Mouse (Mus musculus): ENCODE data around the gene Ltbp4. TPM values are rescaled to one million over a fixed set of nuclear protein-coding genes. Genes with fewer than 3 reads are reported as not detected.

Gene Ltbp4
- polyA plus RNA-seq, 1 experiment: 54.5 TPM

- Histone ChIP-seq H3K4me3 (ENCODE audit: insufficient read depth, low read length) (peak overlapping the region; percentile 11; the same call in 1 of the 2 replicates), H3K4me1 (ENCODE audit: control insufficient read depth, insufficient read depth, low read length) (peaks cover 4% of the 10 kb centered on the region), H3K27ac (ENCODE audit: insufficient read depth, low read length) (0 out of 2 replicates have a peak overlapping the region, but pooled peaks have one; percentile 27)
- TF ChIP-seq CTCF (IDR thresholded peaks at IDR 0.05; ENCODE audit: extremely low read depth, insufficient read depth, low read length) (no peak), POLR2A (IDR thresholded peaks at IDR 0.05; ENCODE audit: extremely low read depth, insufficient read depth, low read length) (no peak)
Observed at GRCm38 (mm10) chr7:27330709-27331540, 6.6 kb downstream of the Ltbp4 start.

GRCm38 (mm10) chr7:27329981-27330380 is 7.5 kb downstream of the Ltbp4 start:
- no peak overlapping the region for H3K27ac ChIP-seq (ENCODE audit: insufficient read depth, low read length)
- H3K4me3 ChIP-seq (ENCODE audit: insufficient read depth, low read length): no peak overlapping the region
- no peak for TF ChIP-seq CTCF (IDR thresholded peaks at IDR 0.05; ENCODE audit: extremely low read depth, insufficient read depth, low read length)
- no peak for TF ChIP-seq POLR2A (IDR thresholded peaks at IDR 0.05; ENCODE audit: extremely low read depth, insufficient read depth, low read length)
- peaks cover 5% of the 10 kb centered on the region for H3K4me1 ChIP-seq (ENCODE audit: control insufficient read depth, insufficient read depth, low read length)

DNA sequence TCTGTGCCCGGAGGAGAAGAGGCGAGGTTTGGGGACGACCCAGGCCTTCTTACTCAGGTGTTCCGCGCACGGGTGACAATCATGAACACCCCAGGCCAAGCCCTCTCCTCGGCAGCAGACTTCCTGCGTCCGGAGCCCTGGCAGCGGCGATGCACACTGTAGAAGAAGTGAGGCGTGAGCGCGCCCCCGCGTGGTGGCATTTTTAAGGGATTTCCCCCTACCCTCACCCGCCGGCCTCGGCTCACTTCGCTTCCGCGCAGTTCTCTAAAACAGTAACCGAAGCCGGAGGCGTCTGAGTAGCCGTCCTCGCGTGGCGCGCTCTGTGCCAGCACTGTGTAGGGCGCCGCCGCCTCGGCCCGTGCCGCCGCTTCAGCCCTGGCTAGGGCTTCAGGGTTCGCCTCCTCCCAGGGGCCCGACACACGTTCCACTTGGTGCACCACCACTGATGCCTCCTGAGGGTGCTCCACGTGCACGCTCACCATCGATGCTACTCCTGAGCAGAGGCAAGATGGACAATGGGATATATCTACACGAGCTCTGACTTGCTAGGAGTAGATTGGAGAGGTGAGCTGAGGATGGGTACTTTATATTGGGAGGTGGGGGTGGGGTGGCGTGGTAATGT is 8.1 kb downstream of the Ltbp4 start:
- peaks cover 5% of the 10 kb centered on the region for H3K4me1 ChIP-seq (ENCODE audit: control insufficient read depth, insufficient read depth, low read length)
- no peak for TF ChIP-seq POLR2A (IDR thresholded peaks at IDR 0.05; ENCODE audit: extremely low read depth, insufficient read depth, low read length)
- peak; percentile 41; the same call in 1 of the 2 replicates for TF ChIP-seq CTCF (IDR thresholded peaks at IDR 0.05; ENCODE audit: extremely low read depth, insufficient read depth, low read length)
- no peak overlapping the region for H3K27ac ChIP-seq (ENCODE audit: insufficient read depth, low read length)
- no peak overlapping the region for H3K4me3 ChIP-seq (ENCODE audit: insufficient read depth, low read length)

DNA sequence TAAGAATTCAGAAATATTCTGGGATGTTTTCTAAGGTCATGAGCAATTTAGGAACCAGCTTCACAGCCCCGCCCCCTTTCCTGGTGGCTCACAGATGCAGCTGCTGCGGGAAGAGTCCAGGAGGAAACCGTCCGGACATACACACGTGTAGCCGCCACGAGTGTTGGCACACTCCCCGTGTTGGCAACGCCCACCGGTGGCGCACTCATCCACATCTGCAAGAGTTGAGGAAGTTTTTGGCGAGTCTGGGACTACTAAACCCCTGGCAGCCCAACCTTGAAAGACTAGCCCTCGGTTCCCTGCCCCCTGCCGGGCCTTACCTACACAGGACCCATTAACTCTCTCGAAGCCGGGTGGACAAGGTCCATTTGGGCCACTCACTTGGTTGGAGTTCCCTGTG is 8.8 kb downstream of the Ltbp4 start:
- peaks cover 5% of the 10 kb centered on the region for H3K4me1 ChIP-seq (ENCODE audit: control insufficient read depth, insufficient read depth, low read length)
- no peak overlapping the region for H3K4me3 ChIP-seq (ENCODE audit: insufficient read depth, low read length)
- TF ChIP-seq CTCF (IDR thresholded peaks at IDR 0.05; ENCODE audit: extremely low read depth, insufficient read depth, low read length) (no peak), POLR2A (IDR thresholded peaks at IDR 0.05; ENCODE audit: extremely low read depth, insufficient read depth, low read length) (no peak)
- H3K27ac ChIP-seq (ENCODE audit: insufficient read depth, low read length): no peak overlapping the region

DNA sequence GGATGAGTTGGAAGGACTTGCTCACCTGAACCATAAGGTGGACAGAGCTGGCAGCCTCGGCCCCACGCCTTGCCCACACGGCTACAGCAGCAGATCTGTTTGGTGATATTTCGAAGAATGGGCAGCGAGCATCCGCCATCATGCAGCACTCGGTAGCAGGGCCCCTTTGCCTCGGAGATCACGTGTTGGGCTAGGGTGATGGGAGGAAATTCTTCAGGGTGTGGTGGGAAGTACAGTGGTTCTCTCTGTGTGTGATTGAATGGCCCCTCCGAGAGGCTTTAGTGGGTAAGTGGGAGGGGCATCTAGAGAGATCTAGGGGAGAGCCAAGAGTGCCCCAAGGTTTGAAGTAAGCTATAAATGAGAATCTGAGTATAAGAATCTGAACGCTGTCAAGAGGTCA is 9.3 kb downstream of the Ltbp4 start:
- no peak for TF ChIP-seq CTCF (IDR thresholded peaks at IDR 0.05; ENCODE audit: extremely low read depth, insufficient read depth, low read length)
- TF ChIP-seq POLR2A (IDR thresholded peaks at IDR 0.05; ENCODE audit: extremely low read depth, insufficient read depth, low read length): no peak
- Histone ChIP-seq H3K4me3 (ENCODE audit: insufficient read depth, low read length) (no peak overlapping the region), H3K27ac (ENCODE audit: insufficient read depth, low read length) (no peak overlapping the region), H3K4me1 (ENCODE audit: control insufficient read depth, insufficient read depth, low read length) (peaks cover 5% of the 10 kb centered on the region)

DNA sequence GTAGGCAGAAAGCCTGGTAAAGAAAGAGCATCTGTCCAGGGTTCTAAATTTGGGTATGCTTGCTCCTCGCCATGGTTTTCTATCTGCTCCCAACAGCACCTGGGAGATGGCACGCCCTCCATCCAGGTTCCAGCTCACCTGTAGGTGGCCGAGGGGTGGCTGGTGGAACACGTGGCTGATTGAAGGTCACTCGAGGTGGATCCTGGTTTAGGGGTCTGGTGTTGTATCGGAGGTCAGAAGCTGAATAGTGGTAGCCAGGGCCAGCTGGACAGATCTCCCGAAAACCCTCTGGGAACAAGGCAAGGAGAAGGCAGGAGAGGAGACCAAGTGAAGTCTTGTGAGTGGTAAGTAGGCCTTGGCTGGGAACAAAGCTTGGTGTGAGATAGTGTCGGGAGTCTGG is 10.0 kb downstream of the Ltbp4 start:
- no peak overlapping the region for H3K27ac ChIP-seq (ENCODE audit: insufficient read depth, low read length)

DNA sequence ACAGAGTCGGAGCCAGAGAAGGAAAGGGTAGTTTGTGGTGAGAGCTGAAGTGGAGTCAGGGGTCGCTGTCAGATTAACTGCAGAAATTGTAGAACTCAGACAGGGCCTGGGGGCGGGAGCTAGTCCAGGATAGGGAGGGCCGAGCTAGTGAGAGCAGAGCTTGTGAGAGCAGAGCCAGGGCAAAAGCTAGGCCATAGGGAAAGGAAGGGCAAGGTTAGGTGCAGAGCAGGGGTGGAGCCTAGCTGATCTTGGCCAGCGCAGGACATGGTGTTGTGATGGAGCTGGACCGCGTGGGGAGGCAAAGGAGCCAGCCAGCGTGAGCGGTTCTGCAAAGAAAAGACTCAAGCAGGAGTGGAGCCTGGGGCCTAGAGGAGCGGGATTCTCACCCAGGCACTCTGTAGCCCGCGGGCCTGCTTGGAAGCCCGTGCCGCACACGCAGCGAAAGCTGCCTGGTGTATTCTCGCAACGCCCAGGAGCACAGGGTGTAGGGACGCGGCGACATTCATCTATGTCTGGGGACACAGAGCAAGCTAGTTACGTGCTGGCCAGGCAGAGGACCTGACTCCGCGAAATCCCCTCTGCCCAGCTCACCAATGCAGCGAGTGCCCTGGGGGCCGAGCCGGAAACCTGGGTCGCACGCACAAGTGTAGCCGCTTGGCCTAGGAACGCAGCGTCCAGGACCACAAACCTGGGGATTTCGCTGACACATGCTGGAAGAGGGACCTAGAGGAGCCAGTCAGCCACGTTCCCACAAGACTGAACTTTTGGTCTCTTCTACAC is 11.2 kb downstream of the Ltbp4 start:
- TF ChIP-seq CTCF (IDR thresholded peaks at IDR 0.05; ENCODE audit: extremely low read depth, insufficient read depth, low read length): no peak
- no peak for TF ChIP-seq POLR2A (IDR thresholded peaks at IDR 0.05; ENCODE audit: extremely low read depth, insufficient read depth, low read length)
- no peak overlapping the region for H3K4me3 ChIP-seq (ENCODE audit: insufficient read depth, low read length)
- H3K4me1 ChIP-seq (ENCODE audit: control insufficient read depth, insufficient read depth, low read length): peaks cover 2% of the 10 kb centered on the region; the same call in 1 of the 2 replicates
- H3K27ac ChIP-seq (ENCODE audit: insufficient read depth, low read length): no peak overlapping the region

More for the DNA sequence above, 10.0 kb downstream of the Ltbp4 start:
- no peak overlapping the region for H3K4me3 ChIP-seq (ENCODE audit: insufficient read depth, low read length)
- peaks cover 3% of the 10 kb centered on the region for H3K4me1 ChIP-seq (ENCODE audit: control insufficient read depth, insufficient read depth, low read length)
- no peak for TF ChIP-seq CTCF (IDR thresholded peaks at IDR 0.05; ENCODE audit: extremely low read depth, insufficient read depth, low read length)
- TF ChIP-seq POLR2A (IDR thresholded peaks at IDR 0.05; ENCODE audit: extremely low read depth, insufficient read depth, low read length): no peak

DNA sequence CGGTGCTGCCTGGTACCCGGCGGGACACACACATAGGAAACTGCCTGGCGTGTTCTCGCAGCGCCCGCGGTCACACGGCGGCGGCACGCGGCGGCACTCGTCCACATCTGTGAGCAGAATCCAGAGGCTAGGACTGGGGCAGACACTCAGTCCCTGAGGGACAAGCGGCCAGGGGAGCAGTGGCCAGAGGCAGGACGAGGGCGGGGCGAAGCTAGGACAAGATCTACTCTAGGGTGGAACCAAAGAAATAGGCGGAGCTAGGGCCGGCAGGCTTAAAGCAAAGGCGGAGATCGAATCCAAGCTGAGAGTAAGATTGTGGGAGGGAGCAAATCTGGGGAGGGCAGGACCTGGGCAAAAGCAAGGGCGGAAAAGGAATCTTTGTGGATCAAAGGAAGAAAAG is 11.8 kb downstream of the Ltbp4 start:
- Histone ChIP-seq H3K4me1 (ENCODE audit: control insufficient read depth, insufficient read depth, low read length) (peaks cover 2% of the 10 kb centered on the region; the same call in 1 of the 2 replicates), H3K4me3 (ENCODE audit: insufficient read depth, low read length) (no peak overlapping the region), H3K27ac (ENCODE audit: insufficient read depth, low read length) (no peak overlapping the region)
- TF ChIP-seq CTCF (IDR thresholded peaks at IDR 0.05; ENCODE audit: extremely low read depth, insufficient read depth, low read length) (no peak), POLR2A (IDR thresholded peaks at IDR 0.05; ENCODE audit: extremely low read depth, insufficient read depth, low read length) (no peak)

DNA sequence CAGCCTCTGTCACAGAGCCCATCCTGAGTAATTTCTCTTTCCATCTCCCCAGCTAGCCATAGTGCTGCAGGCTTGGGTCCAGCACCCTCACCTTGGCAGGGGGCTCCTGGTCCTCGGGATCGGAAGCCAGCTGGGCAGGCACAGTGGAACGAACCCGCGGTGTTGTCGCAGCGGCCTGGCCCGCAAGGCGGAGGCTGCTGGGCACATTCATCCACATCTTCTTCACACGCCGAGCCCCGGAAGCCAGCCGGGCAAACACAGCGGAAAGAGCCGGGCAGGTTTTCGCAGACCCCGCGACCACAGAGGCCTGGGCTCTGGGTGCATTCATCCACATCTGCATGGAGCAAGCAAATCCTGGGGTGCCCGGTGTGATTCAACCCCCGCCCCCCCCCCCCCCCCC is 12.6 kb downstream of the Ltbp4 start:
- TF ChIP-seq POLR2A (IDR thresholded peaks at IDR 0.05; ENCODE audit: extremely low read depth, insufficient read depth, low read length): no peak
- no peak for TF ChIP-seq CTCF (IDR thresholded peaks at IDR 0.05; ENCODE audit: extremely low read depth, insufficient read depth, low read length)
- Histone ChIP-seq H3K27ac (ENCODE audit: insufficient read depth, low read length) (no peak overlapping the region), H3K4me1 (ENCODE audit: control insufficient read depth, insufficient read depth, low read length) (peaks cover 2% of the 10 kb centered on the region; the same call in 1 of the 2 replicates)

More for the DNA sequence above, 12.6 kb downstream of the Ltbp4 start:
- no peak overlapping the region for H3K4me3 ChIP-seq (ENCODE audit: insufficient read depth, low read length)
